Mouse (Mus musculus) olfactory bulb, adult 2 months (tissue): ENCODE results near the gene Pip5k1b.

Source experiments
- CTCF ChIP-seq: fragments of 200-500 bp; IDR thresholded peaks from 2 replicates; pipeline ENCODE4 v1.5.1; 2012; ENCODE audit warnings: low read depth, mild to moderate bottlenecking, low read length, moderate library complexity; ENCODE audit not compliant: insufficient read depth
- POLR2A ChIP-seq: fragments of 200-500 bp; IDR thresholded peaks from 2 replicates; pipeline ENCODE4 v1.6.1; 2012; ENCODE audit warnings: mild to moderate bottlenecking, low read depth, low read length, moderate library complexity; ENCODE audit not compliant: insufficient read depth

DNA sequence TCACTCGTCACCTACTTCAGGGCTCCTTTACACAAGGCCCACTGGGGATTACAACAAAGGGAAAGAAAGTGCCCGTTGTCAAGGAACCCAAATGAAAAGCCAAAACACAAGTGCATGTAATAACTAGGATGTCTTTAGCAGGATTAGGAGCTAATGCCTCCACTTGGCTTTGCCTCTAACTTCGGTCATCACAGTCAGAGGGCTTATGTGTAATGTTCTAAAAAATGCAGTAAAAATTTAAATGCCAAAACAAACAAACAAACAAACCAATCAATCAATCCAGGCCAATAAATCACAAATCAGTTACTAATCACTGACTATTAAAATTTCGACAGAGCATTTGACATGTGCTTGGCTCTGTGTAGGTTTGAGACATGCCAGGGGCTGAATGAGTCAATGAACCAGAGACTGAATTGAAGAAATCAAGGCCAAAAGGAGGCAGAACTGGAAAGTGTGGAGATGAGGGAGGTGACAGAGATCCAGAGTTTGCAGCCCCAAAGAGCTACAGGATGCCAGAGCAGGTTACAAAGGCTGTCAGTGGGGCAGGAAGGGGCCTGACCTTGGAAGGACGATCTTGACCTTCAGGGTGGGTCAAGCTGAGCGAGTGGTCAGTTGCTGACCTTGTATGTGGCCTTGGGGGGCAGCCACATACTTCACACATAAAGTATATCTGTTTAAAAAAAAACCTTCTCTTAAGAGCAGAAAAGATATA, 100.3 kb downstream of the Pip5k1b start:
- TF ChIP-seq CTCF (no peak), POLR2A (no peak)
